Mouse (Mus musculus) urinary bladder, postnatal 36 days (tissue): Measurements from ENCODE around the gene Kbtbd12.
A peak's percentile ranks its signal among the peaks of the same experiment; 100 is the strongest.

Source experiments
- DNase-seq, 2 experiments: peaks; one replicate each; pipeline ENCODE4 v3.0.0; 2022; ENCODE audit warnings: low spot score in 2 of 2, mixed read lengths in 1 of 2

Kbtbd12 gene

DNA sequence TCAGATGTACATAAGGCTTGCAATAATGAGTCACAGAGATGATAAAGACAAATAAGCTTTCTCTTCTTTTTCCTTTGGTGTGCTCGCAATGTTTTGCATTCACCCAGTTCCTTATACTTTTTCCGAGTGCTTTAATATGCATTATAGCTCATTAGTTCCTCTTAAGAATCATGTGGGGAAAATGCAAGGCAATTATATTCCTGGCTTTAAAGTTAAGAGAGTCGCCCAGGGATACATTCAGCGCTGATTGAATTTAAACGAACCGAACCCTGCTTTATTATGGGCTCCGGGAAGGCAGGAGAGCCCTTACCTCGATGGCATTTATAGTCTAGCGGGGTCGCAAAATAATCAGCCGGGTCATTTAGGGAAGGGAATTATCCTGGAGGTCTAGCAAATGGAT, 10.8 kb downstream of the Kbtbd12 start:
- no peak for DNase-seq

DNA sequence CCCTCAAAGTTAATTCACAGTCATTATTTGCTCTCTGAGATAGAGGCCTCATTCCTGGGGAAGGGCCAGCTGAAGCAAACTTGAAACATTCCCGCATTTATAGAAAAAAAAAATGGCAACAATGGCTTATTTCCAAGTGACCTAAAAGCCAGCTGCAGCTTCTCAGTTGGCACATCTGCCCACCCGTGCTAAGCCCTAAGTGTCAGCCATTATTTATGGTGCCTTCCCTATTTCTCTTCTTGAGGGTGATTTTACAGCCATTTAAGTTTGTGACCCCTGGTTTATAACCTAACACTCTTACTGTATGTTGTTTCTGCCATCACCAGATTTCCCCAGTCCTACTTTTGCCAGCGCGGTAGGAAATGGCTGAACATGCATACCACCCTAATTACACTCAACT, 11.3 kb downstream of the Kbtbd12 start:
- no peak for DNase-seq

- no peak for DNase-seq
Measured at GRCm38 (mm10) chr6:88621816-88622481, 15.8 kb downstream of the Kbtbd12 start.

GRCm38 (mm10) chr6:88619542-88619941, 18.2 kb downstream of the Kbtbd12 start:
- DNase-seq: no peak

DNA sequence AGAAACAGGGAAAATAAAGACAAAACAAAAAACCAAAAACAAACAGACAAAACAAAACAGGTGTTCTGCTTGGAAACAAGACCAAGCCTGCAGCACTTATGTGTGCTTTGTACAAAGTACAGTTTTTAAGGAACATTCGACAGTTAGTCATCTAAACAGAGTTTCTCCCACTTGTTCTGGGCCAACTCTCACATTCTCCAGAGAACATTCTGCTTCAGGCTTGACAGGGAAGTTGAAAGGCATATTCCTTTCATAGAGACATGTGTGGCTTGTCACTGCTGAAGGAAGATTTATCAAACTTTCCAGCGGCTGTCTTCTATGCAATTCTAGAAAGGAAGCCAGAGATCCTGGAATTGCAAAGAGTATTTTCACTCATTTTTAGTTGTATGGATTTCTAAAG, 22.4 kb downstream of the Kbtbd12 start:
- DNase-seq: no peak

- no peak for DNase-seq
Measured at GRCm38 (mm10) chr6:88606417-88606816, 31.3 kb downstream of the Kbtbd12 start.

GRCm38 (mm10) chr6:88605715-88606114, 32.0 kb downstream of the Kbtbd12 start:
- no peak for DNase-seq

- DNase-seq: no peak
Measured at GRCm38 (mm10) chr6:88605235-88605634, 32.5 kb downstream of the Kbtbd12 start.

DNA sequence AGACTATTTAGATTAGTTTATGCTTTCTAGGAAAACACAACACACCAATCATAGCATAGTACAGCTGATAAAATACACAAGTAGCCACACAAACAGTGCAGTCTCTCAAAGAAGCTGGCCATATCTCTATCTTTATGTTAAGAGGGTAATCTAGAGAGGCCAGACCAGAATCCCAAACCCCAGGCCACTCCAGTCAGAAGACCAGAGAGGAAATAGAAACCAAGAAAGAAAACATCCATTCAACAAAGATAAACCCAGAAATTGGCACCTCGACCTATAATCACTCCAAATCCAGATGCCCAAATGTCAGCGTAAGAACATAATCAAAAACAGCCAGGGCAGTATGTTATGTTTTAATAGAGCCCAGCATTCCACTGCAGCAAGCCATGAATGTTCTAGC, 41.6 kb downstream of the Kbtbd12 start:
- no peak for DNase-seq

GRCm38 (mm10) chr6:88592367-88592766, 45.4 kb downstream of the Kbtbd12 start:
- DNase-seq: no peak

DNA sequence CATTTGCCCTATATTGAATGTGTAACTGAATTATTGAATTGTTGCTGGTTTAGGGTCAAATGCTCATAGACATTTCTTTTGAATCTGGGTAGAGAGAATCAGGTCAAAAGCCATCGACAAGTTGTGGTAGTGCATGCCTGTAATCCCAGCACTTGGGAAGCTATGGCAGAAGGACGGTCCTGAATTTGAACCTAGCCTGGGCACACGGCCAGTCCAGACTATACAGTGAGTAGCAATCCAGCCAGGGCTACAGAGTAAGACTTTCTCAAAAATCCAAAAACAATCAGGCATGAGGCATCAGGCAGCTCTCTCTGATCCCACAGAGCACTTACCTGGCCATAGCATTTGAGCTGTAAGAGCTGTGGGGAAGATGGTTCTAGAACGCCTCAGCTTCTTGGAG, 47.5 kb downstream of the Kbtbd12 start:
- no peak for DNase-seq

- peak in 1 of 2 experiments; percentile 19 for DNase-seq
Measured at GRCm38 (mm10) chr6:88589517-88589916, 48.2 kb downstream of the Kbtbd12 start.

DNA sequence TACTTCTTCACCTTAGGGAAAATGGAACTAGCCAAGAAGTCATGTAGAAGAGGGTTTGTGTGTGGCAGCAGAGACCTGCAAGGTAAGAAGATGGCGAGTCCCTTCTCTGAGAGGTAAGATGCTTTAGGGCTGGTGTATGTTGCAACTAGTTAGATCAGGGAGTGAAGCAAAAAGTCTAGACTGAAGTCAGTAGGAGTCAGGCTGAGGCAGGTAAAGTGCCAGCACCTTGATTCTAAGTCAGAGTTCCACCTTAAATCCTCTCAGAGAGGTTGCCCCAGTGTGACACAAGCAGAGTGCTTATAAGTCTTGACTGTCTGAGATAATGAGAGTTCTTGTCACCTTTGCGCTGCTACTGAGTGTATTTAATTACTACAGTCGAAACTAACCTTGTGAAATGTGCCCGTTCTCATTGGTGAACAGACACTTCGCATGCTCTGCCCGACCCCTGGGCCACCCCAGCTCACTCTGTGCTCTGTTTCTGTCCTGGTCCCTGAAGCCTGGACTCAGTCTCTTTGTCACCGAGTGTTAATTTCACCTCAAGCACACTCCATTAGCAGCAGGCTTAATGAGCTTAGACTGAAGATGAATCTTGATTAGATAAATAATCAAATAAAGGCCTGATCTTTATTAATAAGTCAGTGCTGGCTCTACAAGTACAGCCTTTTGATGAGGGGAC, 49.0 kb downstream of the Kbtbd12 start:
- no peak for DNase-seq

GRCm38 (mm10) chr6:88587091-88587490, 50.7 kb downstream of the Kbtbd12 start:
- no peak for DNase-seq

DNA sequence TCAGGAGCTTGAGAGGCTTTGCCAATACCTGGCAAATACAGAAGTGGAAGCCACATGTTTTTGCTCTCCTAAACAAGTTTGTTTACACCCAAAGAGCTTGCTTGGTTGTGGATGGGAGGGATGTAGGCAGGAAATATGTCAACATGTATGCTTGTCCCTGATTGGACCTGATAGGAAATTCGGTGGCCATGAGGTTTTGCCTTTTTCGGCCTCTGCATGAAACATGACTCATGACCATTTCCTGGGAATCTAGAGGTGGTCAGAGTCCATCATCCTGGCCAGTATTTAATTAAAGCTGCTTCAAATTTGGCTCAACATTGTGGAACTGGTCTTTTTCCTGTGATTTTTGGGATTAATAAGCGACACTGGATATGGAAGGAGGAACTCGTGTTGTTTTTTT, 53.8 kb downstream of the Kbtbd12 start:
- no peak for DNase-seq

GRCm38 (mm10) chr6:88576495-88576894, 61.3 kb downstream of the Kbtbd12 start:
- DNase-seq: no peak

DNA sequence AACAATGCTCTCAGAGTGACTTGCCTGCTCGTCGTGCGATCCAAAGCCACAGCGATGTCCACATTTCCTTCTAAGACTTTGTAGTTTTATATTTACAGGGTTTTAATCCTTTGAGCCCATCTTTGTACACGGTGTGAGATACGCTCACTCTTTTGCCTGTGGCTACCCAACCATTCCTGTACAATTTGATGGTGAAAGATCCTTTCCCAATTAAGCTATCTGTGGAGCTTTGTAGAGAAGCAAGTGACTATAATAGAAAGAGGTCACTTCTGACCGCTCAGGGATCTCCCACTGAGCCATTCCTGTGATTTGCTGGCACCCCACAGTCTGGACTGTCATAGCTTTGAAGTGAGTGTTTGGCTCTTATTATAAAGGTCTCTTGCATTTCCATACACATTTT, 71.1 kb downstream of the Kbtbd12 start:
- no peak for DNase-seq

DNA sequence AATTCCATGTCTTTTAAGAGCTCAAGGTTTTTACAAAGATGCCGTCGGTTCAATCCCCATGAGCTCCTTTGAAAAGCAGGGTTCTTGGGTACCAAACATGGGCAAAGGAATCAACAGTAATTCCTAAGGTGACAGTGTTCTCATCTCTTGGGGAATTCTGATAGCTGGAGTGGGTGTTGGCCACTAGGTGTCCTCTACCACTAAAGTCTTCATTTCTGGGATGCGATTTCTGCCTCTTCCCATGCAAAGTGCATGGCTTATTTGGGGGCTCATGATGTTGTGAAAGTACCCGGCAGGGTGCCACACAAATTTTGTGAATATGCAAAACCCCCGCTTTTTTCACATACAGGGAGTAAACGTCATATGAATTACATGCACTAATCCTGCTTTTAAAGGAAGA, 72.7 kb downstream of the Kbtbd12 start:
- no peak for DNase-seq

DNA sequence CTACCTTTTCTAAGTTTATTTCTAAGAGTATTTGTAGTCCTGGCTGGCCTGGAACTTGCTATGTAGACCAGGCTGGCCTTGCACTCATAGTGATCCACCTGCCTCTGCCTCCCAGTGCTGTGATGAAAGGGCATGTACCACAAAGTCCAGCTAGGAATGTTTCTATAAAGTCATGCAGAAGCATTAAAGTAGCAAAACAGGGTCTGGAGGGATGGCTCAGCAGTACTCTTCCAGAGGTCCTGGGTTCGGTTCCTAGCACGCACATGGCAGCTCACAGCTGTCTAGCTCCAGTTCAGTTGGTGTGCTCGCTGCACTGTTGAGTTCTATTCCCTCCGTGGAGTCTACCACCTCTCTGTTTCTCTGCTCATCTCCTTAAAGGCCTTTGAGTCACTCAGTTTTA, 77.6 kb downstream of the Kbtbd12 start:
- DNase-seq: no peak

DNA sequence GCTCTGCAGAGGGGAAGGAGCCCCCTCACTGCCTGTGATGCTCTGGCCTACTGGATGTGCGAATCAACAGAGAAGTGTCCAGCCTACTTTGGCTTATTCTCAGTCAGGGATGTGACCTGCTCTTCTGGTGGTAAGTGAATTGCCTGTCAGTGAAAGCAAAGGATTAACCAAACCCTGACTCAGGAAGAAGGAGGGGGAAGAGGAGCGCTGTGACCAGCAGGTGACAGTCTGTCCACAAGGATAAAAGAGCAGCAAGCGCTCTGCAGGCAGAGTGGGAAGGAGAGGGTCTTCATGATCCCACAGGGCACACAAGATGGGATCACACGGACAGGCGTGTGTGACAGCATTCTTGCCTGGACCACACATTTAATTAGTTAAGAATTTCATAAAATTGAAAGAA, 78.1 kb downstream of the Kbtbd12 start:
- DNase-seq: no peak

- DNase-seq: no peak
Measured at GRCm38 (mm10) chr6:88558076-88558475, 79.7 kb downstream of the Kbtbd12 start.

- DNase-seq: no peak
Measured at GRCm38 (mm10) chr6:88557548-88557947, 80.2 kb downstream of the Kbtbd12 start.

GRCm38 (mm10) chr6:88549916-88550315, 87.8 kb downstream of the Kbtbd12 start:
- no peak for DNase-seq
